22 mouse cellular contexts compared by ENCODE assay signal in genomic region chrX:73341473-73341872, GRCm38 (mm10). TPM values are rescaled to one million over a fixed set of nuclear protein-coding genes. Genes with fewer than 3 reads are reported as not detected.
"Had no signal": no experiment of that assay in that cellular context is flagged by ENCODE, and none has a peak within 500 bp of the region (broad histone marks: within the 10 kb centered on the region; RNA-seq: fewer than 3 reads in every experiment).

No protein-coding gene starts in this region.

- H3K4me1 ChIP-seq: neural tube, embryonic 12.5 days; stomach, embryonic 15.5 days had no signal

- H3K27ac ChIP-seq: midbrain, embryonic 13.5 days; neural tube, embryonic 12.5 days; stomach, embryonic 15.5 days; stomach, postnatal 0 days had no signal

- DNase-seq: lung, adult 18-20 months; lung, embryonic 14.5 days; lung, postnatal 10 days; lung, postnatal 4 days; right cerebral cortex, postnatal 14 days; thymus, adult 2 months; thymus, postnatal 25 days; thymus, postnatal 4 days had no signal

- H3K36me3 ChIP-seq: midbrain, embryonic 13.5 days; midbrain, embryonic 15.5 days; neural tube, embryonic 12.5 days; stomach, embryonic 15.5 days had no signal

- H3K9me3 ChIP-seq: megakaryocyte, embryonic 14.5 days; midbrain, embryonic 13.5 days; midbrain, embryonic 15.5 days; neural tube, embryonic 12.5 days; stomach, embryonic 15.5 days had no signal

- H3K27me3 ChIP-seq: midbrain, embryonic 13.5 days; midbrain, embryonic 15.5 days; neural tube, embryonic 12.5 days; stomach, embryonic 15.5 days had no signal

- H3K9ac ChIP-seq: lung, embryonic 14.5 days; midbrain, embryonic 13.5 days; neural tube, embryonic 12.5 days; stomach, embryonic 15.5 days had no signal

RNA-seq across cellular contexts. Expression of gene Gm45015, which starts 4.8 kb away (rescaled TPM):
- total RNA-seq: midbrain, postnatal 0 days; monocyte, adult 5-6 weeks; neutrophil, adult 5-6 weeks had no signal
- polyA plus RNA-seq: lung, embryonic 14.5 days; lung, embryonic 16.5 days; midbrain, embryonic 11.5 days; midbrain, embryonic 13.5 days; midbrain, embryonic 15.5 days; midbrain, postnatal 0 days; neural tube, embryonic 12.5 days; neural tube, embryonic 14.5 days; spleen, adult 2 months; stomach, embryonic 15.5 days; stomach, postnatal 0 days; thymus, adult 2 months; urinary bladder, adult 2 months had no signal

RNA-seq across cellular contexts. Expression of gene Xlr5a, which starts 48.7 kb away (rescaled TPM):
- total RNA-seq: midbrain, postnatal 0 days; monocyte, adult 5-6 weeks; neutrophil, adult 5-6 weeks had no signal
- polyA plus RNA-seq: lung, embryonic 14.5 days; midbrain, embryonic 11.5 days; midbrain, embryonic 13.5 days; midbrain, embryonic 15.5 days; midbrain, postnatal 0 days; neural tube, embryonic 12.5 days; neural tube, embryonic 14.5 days; spleen, adult 2 months; stomach, embryonic 15.5 days; stomach, postnatal 0 days had no signal

RNA-seq across cellular contexts. Expression of gene Xlr5c, which starts 48.7 kb away (rescaled TPM):
- total RNA-seq: midbrain, postnatal 0 days; monocyte, adult 5-6 weeks; neutrophil, adult 5-6 weeks had no signal
- polyA plus RNA-seq: lung, embryonic 14.5 days; lung, embryonic 16.5 days; midbrain, embryonic 11.5 days; midbrain, embryonic 13.5 days; midbrain, embryonic 15.5 days; midbrain, postnatal 0 days; neural tube, embryonic 12.5 days; neural tube, embryonic 14.5 days; spleen, adult 2 months; stomach, embryonic 15.5 days; stomach, postnatal 0 days; thymus, adult 2 months; urinary bladder, adult 2 months had no signal

RNA-seq across cellular contexts. Expression of gene Gm18336, which starts 57.1 kb away (rescaled TPM):
- total RNA-seq: midbrain, postnatal 0 days; monocyte, adult 5-6 weeks; neutrophil, adult 5-6 weeks had no signal
- polyA plus RNA-seq: lung, embryonic 14.5 days; lung, embryonic 16.5 days; midbrain, embryonic 11.5 days; midbrain, embryonic 13.5 days; midbrain, embryonic 15.5 days; neural tube, embryonic 12.5 days; neural tube, embryonic 14.5 days; spleen, adult 2 months; stomach, embryonic 15.5 days; stomach, postnatal 0 days; thymus, adult 2 months had no signal
